Mouse (Mus musculus): Measurements from ENCODE around the gene Clip2.

DNA sequence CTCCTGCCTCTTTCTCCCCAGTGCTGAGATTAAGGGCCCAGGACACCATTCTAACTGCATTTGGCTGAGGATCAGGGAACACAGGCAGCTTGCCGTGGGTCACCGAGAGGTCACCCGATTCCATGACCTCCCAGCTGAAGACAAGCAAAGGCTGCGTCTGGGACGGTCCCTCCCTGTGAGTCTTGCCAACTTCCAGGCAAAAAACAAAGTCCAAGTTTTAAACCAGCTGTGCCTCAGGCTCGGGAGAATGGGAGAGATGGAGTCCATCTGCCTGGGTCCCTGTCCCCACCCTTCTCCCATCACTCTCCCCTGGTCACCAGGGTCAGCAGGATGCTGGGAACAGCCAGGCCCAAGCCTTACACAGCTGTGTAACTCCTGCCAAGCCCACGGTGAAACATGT lies 10.6 kb downstream of the Clip2 start:
- TF ChIP-seq CTCF (IDR thresholded peaks at IDR 0.05; ENCODE audit: insufficient read depth, low read length) (no peak), POLR2A (IDR thresholded peaks at IDR 0.05; ENCODE audit: borderline replicate concordance, extremely low read depth, low read depth, low read length) (no peak)
